Mouse (Mus musculus): Measurements from ENCODE around the gene Ube2e1.

The Ube2e1 gene

GRCm38 (mm10) chr14:18240132-18240531 lies 91.5 kb downstream of the Ube2e1 start:
- DNase-seq: peak; percentile 83

- DNase-seq: peak; percentile 100
Measured at GRCm38 (mm10) chr14:18238750-18239731, 92.6 kb downstream of the Ube2e1 start, which contains the start of gene Nr1d2. Nr1d2 (minus strand) TSS chr14:18239127.

GRCm38 (mm10) chr14:18238131-18238749 lies 93.4 kb downstream of the Ube2e1 start:
- DNase-seq: peak; percentile 100

GRCm38 (mm10) chr14:18237381-18237780 lies 94.3 kb downstream of the Ube2e1 start:
- peak; percentile 64 for DNase-seq

- DNase-seq: peak; percentile 90
Measured at GRCm38 (mm10) chr14:18236496-18237235, 95.0 kb downstream of the Ube2e1 start.

- DNase-seq: peak; percentile 93
Measured at GRCm38 (mm10) chr14:18233981-18234960, 97.4 kb downstream of the Ube2e1 start.

GRCm38 (mm10) chr14:18233076-18233475 lies 98.6 kb downstream of the Ube2e1 start:
- peak; percentile 63 for DNase-seq

Measured in heart, adult 11 months (tissue).